Mouse (Mus musculus) C2C12 (cell line): ENCODE measurements around the gene Rpf1.

Source experiments
- CTCF ChIP-seq: IDR thresholded peaks from one replicate; pipeline ENCODE4 v1.5.1; 2011; ENCODE audit not compliant: control insufficient read depth, insufficient read depth, insufficient read length
- MAX ChIP-seq: IDR thresholded peaks from one replicate; pipeline ENCODE4 v1.6.1; 2011; ENCODE audit warnings: mild to moderate bottlenecking, control low read depth
- MYOG ChIP-seq: IDR thresholded peaks from one replicate; pipeline ENCODE4 v1.6.1; 2011; ENCODE audit not compliant: control insufficient read depth, insufficient read length; ENCODE audit errors: extremely low read depth
- USF1 ChIP-seq: IDR thresholded peaks from one replicate; pipeline ENCODE4 v1.6.1; 2011; ENCODE audit warnings: low read depth, mild to moderate bottlenecking, control low read depth, moderate library complexity

GRCm38 (mm10) chr3:146498989-146499388 is 22.2 kb downstream of the Rpf1 start:
- TF ChIP-seq CTCF (no peak), USF1 (no peak), MAX (no peak), MYOG (no peak)
